Mouse (Mus musculus) forebrain, embryonic 14.5 days (tissue): ENCODE results near the gene Nrxn3. TPM values are rescaled to one million over a fixed set of nuclear protein-coding genes. Genes with fewer than 3 reads are reported as not detected.

ENCODE experiments used
- ATAC-seq: fragments of 200-750 bp; cut with Nextera tagmentation; 2 replicates; pipeline ENCODE4 v1.8.0; 2017; ENCODE audit warnings: mild to moderate bottlenecking, moderate library complexity
- DNase-seq: peaks from one replicate; pipeline ENCODE4 v3.0.0-alpha.2; 2015; ENCODE audit warnings: low spot score
- H3K27ac ChIP-seq: fragments of 300-500 bp; sonication (generic); 2 replicates; pipeline ENCODE4 v1.5.1; 2014; ENCODE audit warnings: low read depth, mild to moderate bottlenecking, control low read depth, low read length, moderate library complexity
- H3K27me3 ChIP-seq: fragments of 300-500 bp; sonication (generic); replicated peaks from 2 replicates; pipeline ENCODE4 v1.6.1; 2014; ENCODE audit warnings: low read length, control low read depth, mixed read lengths; ENCODE audit not compliant: control insufficient read depth, insufficient read depth
- H3K36me3 ChIP-seq: fragments of 300-500 bp; sonication (generic); 2 replicates; pipeline ENCODE4 v1.6.1; 2014; ENCODE audit warnings: low read length, control low read depth; ENCODE audit not compliant: control insufficient read depth, insufficient read depth
- H3K4me1 ChIP-seq: fragments of 300-500 bp; sonication (generic); 2 replicates; pipeline ENCODE4 v1.6.1; 2014; ENCODE audit warnings: antibody characterized with exemption, low read length, control low read depth; ENCODE audit not compliant: control insufficient read depth, insufficient read depth
- H3K4me2 ChIP-seq: fragments of 300-500 bp; sonication (generic); 2 replicates; pipeline ENCODE4 v1.6.1; 2014; ENCODE audit warnings: mild to moderate bottlenecking, control low read depth, low read length
- H3K4me3 ChIP-seq: fragments of 300-500 bp; sonication (generic); 2 replicates; pipeline ENCODE4 v1.5.1; 2014; ENCODE audit warnings: low read depth, low read length, control low read depth
- H3K9ac ChIP-seq: fragments of 300-500 bp; sonication (generic); 2 replicates; pipeline ENCODE4 v1.6.1; 2014; ENCODE audit warnings: mild to moderate bottlenecking, low read length, control low read depth, moderate library complexity
- H3K9me3 ChIP-seq: fragments of 300-500 bp; sonication (generic); replicated peaks from 2 replicates; pipeline ENCODE4 v1.6.1; 2016; ENCODE audit warnings: low read length, control low read depth, mixed read lengths; ENCODE audit not compliant: control insufficient read depth
- WGBS: fragments of 180-500 bp; shearing (Covaris S2); extraction: QIAGEN DNeasy Blood & Tissue Kit; methylation state at CpG from one replicate; pipeline ENCODE4 v1.1.7; 2014; 5-methylcytosine and 5-hydroxymethylcytosine counted together
- polyA plus RNA-seq: library from polyadenylated mRNA; unstranded; fragments of >200 nt; fragmentation: Nextera tagmentation; extraction: Ambion mirVana; gene quantifications from 2 replicates; pipeline ENCODE4 v1.2.1, GENCODE M21; 2014

Gene Nrxn3
- polyA plus RNA-seq, 1 experiment from 2014 or later = 39.6 TPM

DNA sequence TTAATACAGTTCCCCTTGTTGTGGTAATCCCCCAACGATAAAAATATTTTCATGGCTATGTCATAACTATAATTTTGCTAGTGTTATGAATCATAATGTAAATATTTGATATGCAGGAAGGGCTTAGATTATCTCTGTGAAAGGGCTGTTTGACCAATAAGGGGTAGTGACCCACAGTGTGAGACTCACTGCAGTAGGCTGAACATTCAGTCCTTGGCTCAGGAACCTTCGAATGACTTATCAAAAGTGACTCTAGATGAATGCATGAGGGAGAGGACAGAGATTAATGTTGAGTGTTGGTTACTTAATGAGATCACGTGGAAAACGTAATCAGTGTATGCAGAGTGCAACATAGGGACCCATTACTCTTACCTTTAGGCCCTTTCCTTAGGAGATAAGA lies 243.7 kb downstream of the Nrxn3 start:
- Histone ChIP-seq H3K27ac (no peak overlapping the region), H3K4me1 (no peaks in the 10 kb centered on the region), H3K36me3 (no peaks in the 10 kb centered on the region), H3K9ac (no peak overlapping the region), H3K4me2 (no peak overlapping the region), H3K9me3 (no peaks in the 10 kb centered on the region), H3K4me3 (no peak overlapping the region), H3K27me3 (no peaks in the 10 kb centered on the region)
- ATAC-seq (no peak), DNase-seq (no peak)
- WGBS = 79% methylated on average over 4 of the region's 4 CpGs

- 85% methylated on average over 2 of the region's 2 CpGs for WGBS
- Histone ChIP-seq H3K4me2 (no peak overlapping the region), H3K4me3 (no peak overlapping the region), H3K36me3 (no peaks in the 10 kb centered on the region), H3K4me1 (no peaks in the 10 kb centered on the region), H3K27me3 (no peaks in the 10 kb centered on the region), H3K9me3 (no peaks in the 10 kb centered on the region), H3K27ac (no peak overlapping the region), H3K9ac (no peak overlapping the region)
- DNase-seq = no peak
- ATAC-seq = no peak
Measured at GRCm38 (mm10) chr12:88976621-88977020, 253.9 kb downstream of the Nrxn3 start.

DNA sequence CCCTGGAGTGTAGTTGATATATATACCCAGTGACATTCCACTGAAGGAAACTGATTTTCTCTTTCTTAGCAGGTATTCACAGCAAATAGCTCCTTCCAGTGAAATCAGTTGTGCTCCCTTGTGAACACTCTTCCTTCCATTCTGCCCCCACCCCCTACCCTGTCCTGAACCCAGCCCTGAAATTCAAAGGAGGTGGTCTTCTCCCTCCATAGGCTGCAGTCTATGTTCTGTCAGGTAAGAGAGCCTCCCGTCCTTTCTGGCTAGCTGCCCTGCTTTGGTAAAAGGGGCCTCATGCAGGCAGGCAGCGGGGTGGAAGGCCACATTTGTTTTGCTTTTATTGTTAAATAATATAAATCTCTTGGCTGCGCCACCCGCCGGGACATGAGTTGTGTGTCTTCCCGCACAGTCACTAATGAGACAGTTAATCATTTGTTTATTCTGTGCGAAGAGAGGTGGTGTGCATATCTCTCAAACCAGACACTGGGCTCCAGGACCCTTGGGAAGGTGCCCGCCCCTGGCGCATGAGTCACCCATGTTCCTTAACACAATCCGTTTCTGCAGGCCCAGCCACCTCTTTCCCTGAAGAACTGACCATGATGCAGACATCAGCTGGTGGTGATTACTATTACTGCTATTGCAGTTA lies 261.1 kb downstream of the Nrxn3 start:
- no peak overlapping the region for H3K9ac ChIP-seq
- no peak overlapping the region for H3K4me3 ChIP-seq
- no peaks in the 10 kb centered on the region for H3K36me3 ChIP-seq
- 14% methylated on average over 10 of the region's 10 CpGs for WGBS
- H3K4me2 ChIP-seq = no peak overlapping the region
- no peak overlapping the region for H3K27ac ChIP-seq
- peak; percentile 39 for DNase-seq
- no peaks in the 10 kb centered on the region for H3K9me3 ChIP-seq
- no peaks in the 10 kb centered on the region for H3K27me3 ChIP-seq
- peak; percentile 49; the same call in 1 of the 2 replicates for ATAC-seq
- peaks cover 15% of the 10 kb centered on the region; the same call in 1 of the 2 replicates for H3K4me1 ChIP-seq

GRCm38 (mm10) chr12:88984375-88984774 lies 261.7 kb downstream of the Nrxn3 start:
- no peak for DNase-seq

DNA sequence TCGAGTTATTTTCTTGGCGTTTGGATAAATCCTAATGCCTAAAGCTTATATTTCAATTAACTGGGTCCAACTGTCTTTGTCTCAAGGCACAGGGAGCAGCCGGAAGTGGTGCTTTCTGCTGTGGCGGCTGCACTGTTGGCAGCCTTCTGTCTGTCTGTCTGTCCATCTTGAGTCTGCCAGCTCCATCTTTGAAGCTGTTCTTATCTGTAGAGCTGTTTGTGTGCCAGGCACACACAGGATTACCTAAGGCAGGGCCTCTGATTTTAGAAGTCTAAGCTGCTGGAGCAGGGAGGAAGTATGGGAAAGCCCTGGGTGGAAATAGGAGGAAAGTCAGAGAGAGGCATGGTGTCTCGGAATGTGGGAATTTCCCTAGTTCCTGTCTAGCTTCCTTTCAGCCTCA lies 262.1 kb downstream of the Nrxn3 start:
- H3K4me2 ChIP-seq = no peak overlapping the region

More at GRCm38 (mm10) chr12:88984375-88984774, 261.7 kb downstream of the Nrxn3 start:
- H3K27ac ChIP-seq = no peak overlapping the region; the same call in 1 of the 2 replicates
- H3K4me3 ChIP-seq = no peak overlapping the region
- peak; percentile 37 for ATAC-seq
- H3K27me3 ChIP-seq = no peaks in the 10 kb centered on the region
- 13% methylated on average over 8 of the region's 8 CpGs for WGBS
- H3K4me1 ChIP-seq = peaks cover 15% of the 10 kb centered on the region; the same call in 1 of the 2 replicates
- H3K9ac ChIP-seq = peak overlapping the region; percentile 9; the same call in 1 of the 2 replicates
- H3K4me2 ChIP-seq = no peak overlapping the region
- no peaks in the 10 kb centered on the region for H3K36me3 ChIP-seq
- no peaks in the 10 kb centered on the region for H3K9me3 ChIP-seq

GRCm38 (mm10) chr12:88987046-88987445 lies 264.4 kb downstream of the Nrxn3 start:
- Histone ChIP-seq H3K27ac (no peak overlapping the region), H3K4me2 (no peak overlapping the region), H3K9ac (no peak overlapping the region), H3K36me3 (no peaks in the 10 kb centered on the region), H3K9me3 (no peaks in the 10 kb centered on the region), H3K4me1 (peaks cover 15% of the 10 kb centered on the region; the same call in 1 of the 2 replicates), H3K27me3 (no peaks in the 10 kb centered on the region), H3K4me3 (no peak overlapping the region)
- DNase-seq = peak; percentile 48
- peak; percentile 55; the same call in 1 of the 2 replicates for ATAC-seq
- whole genome bisulfite sequencing = 37% methylated on average over 4 of the region's 4 CpGs

More for the DNA sequence above, 262.1 kb downstream of the Nrxn3 start:
- H3K4me1 ChIP-seq = peaks cover 15% of the 10 kb centered on the region; the same call in 1 of the 2 replicates
- H3K27me3 ChIP-seq = no peaks in the 10 kb centered on the region
- no peak overlapping the region for H3K4me3 ChIP-seq
- no peak overlapping the region for H3K27ac ChIP-seq
- 0 out of 2 replicates have a peak overlapping the region, but pooled peaks have one; percentile 9 for H3K9ac ChIP-seq
- no peaks in the 10 kb centered on the region for H3K9me3 ChIP-seq
- ATAC-seq (no peak; the same call in 1 of the 2 replicates), DNase-seq (no peak)
- no peaks in the 10 kb centered on the region for H3K36me3 ChIP-seq
- 28% methylated on average over 5 of the region's 5 CpGs for WGBS

- DNase-seq (no peak), ATAC-seq (no peak)
- Histone ChIP-seq H3K9ac (no peak overlapping the region), H3K9me3 (no peaks in the 10 kb centered on the region), H3K27me3 (no peaks in the 10 kb centered on the region), H3K4me3 (no peak overlapping the region), H3K4me1 (no peaks in the 10 kb centered on the region), H3K4me2 (no peak overlapping the region), H3K36me3 (no peaks in the 10 kb centered on the region), H3K27ac (no peak overlapping the region)
- WGBS = 84% methylated on average over 5 of the region's 5 CpGs
Measured at GRCm38 (mm10) chr12:88990753-88991152, 268.1 kb downstream of the Nrxn3 start.

DNA sequence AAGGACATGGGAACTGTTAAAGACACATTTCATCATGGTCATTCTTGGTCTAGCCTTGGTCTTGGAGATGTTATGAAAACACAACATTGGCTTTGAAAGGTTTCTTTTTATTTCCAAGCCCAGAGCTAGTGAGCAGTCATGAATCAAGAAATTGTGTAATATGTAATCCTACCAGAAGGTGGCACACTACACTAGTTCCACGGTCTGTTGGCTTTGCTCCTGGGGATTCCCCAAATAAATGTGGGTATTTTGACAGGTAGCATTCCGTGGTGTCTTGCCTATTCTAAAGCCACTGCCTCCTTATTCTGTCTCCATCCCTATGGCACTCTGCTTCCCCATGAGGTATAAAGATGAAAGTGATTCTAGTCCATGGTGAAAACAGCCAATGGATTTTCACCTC lies 269.5 kb downstream of the Nrxn3 start:
- H3K9ac ChIP-seq = no peak overlapping the region
- no peak overlapping the region for H3K4me3 ChIP-seq
- no peak overlapping the region for H3K27ac ChIP-seq
- DNase-seq (peak; percentile 82), ATAC-seq (peak; percentile 54; the same call in 1 of the 2 replicates)
- H3K9me3 ChIP-seq = no peaks in the 10 kb centered on the region
- H3K27me3 ChIP-seq = no peaks in the 10 kb centered on the region
- no peaks in the 10 kb centered on the region for H3K4me1 ChIP-seq
- no peak overlapping the region for H3K4me2 ChIP-seq
- H3K36me3 ChIP-seq = no peaks in the 10 kb centered on the region
- WGBS = 2% methylated on average over 2 of the region's 2 CpGs

DNA sequence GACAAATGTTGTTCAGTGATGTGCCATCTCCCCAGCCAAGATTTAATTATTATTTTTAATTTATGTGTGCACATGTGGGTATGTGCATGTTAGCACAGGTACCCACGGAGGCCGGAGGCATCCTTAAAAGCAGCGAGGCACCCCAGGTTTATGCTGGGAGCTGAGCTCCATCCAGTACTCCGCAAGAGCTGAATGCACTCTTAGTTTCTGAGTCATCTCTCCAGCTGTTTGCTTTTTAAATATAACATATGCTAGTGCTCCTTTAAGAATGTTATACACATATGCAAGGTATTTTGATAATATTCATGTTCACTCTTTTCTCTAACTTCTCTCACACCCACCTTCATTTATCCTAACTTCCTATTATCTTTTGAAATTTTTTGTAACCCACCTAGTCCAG lies 271.1 kb downstream of the Nrxn3 start:
- Histone ChIP-seq H3K4me2 (no peak overlapping the region), H3K36me3 (no peaks in the 10 kb centered on the region), H3K4me1 (no peaks in the 10 kb centered on the region), H3K4me3 (no peak overlapping the region), H3K9me3 (no peaks in the 10 kb centered on the region), H3K27me3 (no peaks in the 10 kb centered on the region), H3K27ac (no peak overlapping the region), H3K9ac (no peak overlapping the region)
- no peak for ATAC-seq
- DNase-seq = no peak
- WGBS = 88% methylated on average over 4 of the region's 4 CpGs
